Mouse (Mus musculus): ENCODE data around the gene Frem2.

- TF ChIP-seq CTCF (IDR thresholded peaks at IDR 0.05; ENCODE audit: low read depth): no peak
- no peak for TF ChIP-seq EP300 (IDR thresholded peaks at IDR 0.05; ENCODE audit: low read depth)
Observed at GRCm38 (mm10) chr3:53564521-53564920, 92.6 kb downstream of the Frem2 start.

All from liver, postnatal 0 days (tissue).